Mouse (Mus musculus) MEL (cell line): ENCODE data around the gene Rpl5. TPM values are rescaled to one million over a fixed set of nuclear protein-coding genes. Genes with fewer than 3 reads are reported as not detected.

Experiments
- DNase-seq: peaks from one replicate; pipeline ENCODE4 v3.0.0; 2011; ENCODE audit warnings: low read depth, low spot score
- H3K27ac ChIP-seq: 2 replicates; pipeline ENCODE4 v1.5.1; 2012; ENCODE audit warnings: low read depth, mild to moderate bottlenecking, control low read depth, low read length, moderate library complexity; ENCODE audit not compliant: control insufficient read depth
- H3K27me3 ChIP-seq, 2 experiments: fragments of 150-350 bp in 1 of 2; sonication (generic) in 1 of 2; 2 replicates each; pipeline ENCODE4 v1.6.1; 2012; ENCODE audit warnings: low read length in 2 of 2, mild to moderate bottlenecking in 2 of 2, improper control_type of control experiment in 1 of 2, moderate library complexity in 1 of 2; ENCODE audit not compliant: insufficient read depth in 2 of 2, control insufficient read depth in 1 of 2
- H3K36me3 ChIP-seq, 2 experiments: 2 replicates each; pipeline ENCODE4 v1.6.1; 2012 to 2014; ENCODE audit warnings: low read length in 2 of 2, improper control_type of control experiment in 1 of 2, inconsistent platforms in 1 of 2, mild to moderate bottlenecking in 1 of 2; ENCODE audit not compliant: insufficient read depth in 2 of 2, control insufficient read depth in 1 of 2
- H3K4me1 ChIP-seq, 2 experiments: fragments of 150-350 bp in 1 of 2; sonication (generic) in 1 of 2; 2 replicates each; pipeline ENCODE4 v1.6.1; 2012; ENCODE audit warnings: low read length in 2 of 2, improper control_type of control experiment in 1 of 2, mild to moderate bottlenecking in 1 of 2; ENCODE audit not compliant: insufficient read depth in 2 of 2, control insufficient read depth in 1 of 2
- H3K4me3 ChIP-seq, 2 experiments: fragments of 150-350 bp in 1 of 2; sonication (generic) in 1 of 2; 2 replicates each; pipeline ENCODE4 v1.5.1; 2012; ENCODE audit warnings: low read depth in 2 of 2, low read length in 2 of 2, mild to moderate bottlenecking in 2 of 2, moderate library complexity in 2 of 2, control low read depth in 1 of 2, improper control_type of control experiment in 1 of 2; ENCODE audit not compliant: control insufficient read depth in 1 of 2, insufficient read depth in 1 of 2
- H3K79me2 ChIP-seq: 2 replicates; pipeline ENCODE4 v1.6.1; 2012; ENCODE audit warnings: mild to moderate bottlenecking, low read length, moderate library complexity; ENCODE audit not compliant: control insufficient read depth, poor library complexity, insufficient read depth
- H3K9ac ChIP-seq: 2 replicates; pipeline ENCODE4 v1.6.1; 2012; ENCODE audit warnings: low read depth, mild to moderate bottlenecking, control low read depth, low read length, moderate library complexity; ENCODE audit not compliant: control insufficient read depth, poor library complexity, severe bottlenecking
- H3K9me3 ChIP-seq: fragments of 150-350 bp; sonication (generic); replicated peaks from 2 replicates; pipeline ENCODE4 v1.6.1; 2012; ENCODE audit warnings: mild to moderate bottlenecking, low read length, improper control_type of control experiment, moderate library complexity; ENCODE audit not compliant: insufficient read depth
- BHLHE40 ChIP-seq: IDR thresholded peaks from 2 replicates; pipeline ENCODE4 v1.6.1; 2012; ENCODE audit warnings: low read depth, mild to moderate bottlenecking, inconsistent platforms, low read length, improper control_type of control experiment, borderline replicate concordance
- CHD1 ChIP-seq: IDR thresholded peaks from 2 replicates; pipeline ENCODE4 v1.6.1; 2012; ENCODE audit warnings: low read depth, mild to moderate bottlenecking, inconsistent platforms, low read length, improper control_type of control experiment
- CHD2 ChIP-seq: IDR thresholded peaks from 2 replicates; pipeline ENCODE4 v1.6.1; 2011; ENCODE audit warnings: low read length, improper control_type of control experiment
- CTCF ChIP-seq, 3 experiments: IDR thresholded peaks in 2 of 3; conservative IDR thresholded peaks in 1 of 3; 2 replicates each; pipeline ENCODE4 v1.5.1; 2011 to 2012; ENCODE audit warnings: low read length in 3 of 3, low read depth in 2 of 3, mild to moderate bottlenecking in 2 of 3, improper control_type of control experiment in 1 of 3, inconsistent platforms in 1 of 3, mixed read lengths in 1 of 3, moderate library complexity in 1 of 3; ENCODE audit not compliant: control insufficient read depth in 1 of 3, insufficient read depth in 1 of 3, poor library complexity in 1 of 3, severe bottlenecking in 1 of 3
- E2F4 ChIP-seq: IDR thresholded peaks from 2 replicates; pipeline ENCODE4 v1.6.1; 2011; ENCODE audit warnings: low read depth, low read length, improper control_type of control experiment, borderline replicate concordance
- ELF1 ChIP-seq: IDR thresholded peaks from 2 replicates; pipeline ENCODE4 v1.6.1; 2014; ENCODE audit warnings: low read depth, mild to moderate bottlenecking, inconsistent platforms, low read length, improper control_type of control experiment, moderate library complexity
- ETS1 ChIP-seq: IDR thresholded peaks from 2 replicates; pipeline ENCODE4 v1.6.1; 2012; ENCODE audit warnings: low read depth, mild to moderate bottlenecking, inconsistent platforms, low read length, improper control_type of control experiment, moderate library complexity
- GABPA ChIP-seq: IDR thresholded peaks from 2 replicates; pipeline ENCODE4 v1.6.1; 2012; ENCODE audit warnings: low read depth, mild to moderate bottlenecking, inconsistent platforms, low read length, improper control_type of control experiment, moderate library complexity
- GATA1 ChIP-seq: IDR thresholded peaks from 2 replicates; pipeline ENCODE4 v1.6.1; 2011; ENCODE audit warnings: low read depth, low read length, improper control_type of control experiment
- HCFC1 ChIP-seq: IDR thresholded peaks from 2 replicates; pipeline ENCODE4 v1.6.1; 2012; ENCODE audit warnings: low read depth, mild to moderate bottlenecking, inconsistent platforms, low read length, improper control_type of control experiment, moderate library complexity
- JUND ChIP-seq: IDR thresholded peaks from 2 replicates; pipeline ENCODE4 v1.6.1; 2011; ENCODE audit warnings: low read depth, mild to moderate bottlenecking, improper control_type of control experiment, low read length
- KAT2A ChIP-seq: conservative IDR thresholded peaks from 2 replicates; pipeline ENCODE4 v1.6.1; 2012; ENCODE audit warnings: low read depth, low read length, improper control_type of control experiment, inconsistent platforms
- MAX ChIP-seq: IDR thresholded peaks from 2 replicates; pipeline ENCODE4 v1.6.1; 2011; ENCODE audit warnings: low read length, improper control_type of control experiment
- MAZ ChIP-seq: IDR thresholded peaks from 2 replicates; pipeline ENCODE4 v1.6.1; 2012; ENCODE audit warnings: low read depth, mild to moderate bottlenecking, inconsistent platforms, low read length, improper control_type of control experiment
- MEF2A ChIP-seq: IDR thresholded peaks from 2 replicates; pipeline ENCODE4 v1.6.1; 2014; ENCODE audit warnings: low read depth, mild to moderate bottlenecking, inconsistent platforms, low read length, improper control_type of control experiment; ENCODE audit not compliant: poor library complexity, insufficient replicate concordance, severe bottlenecking; ENCODE audit errors: extremely low read depth
- MXI1 ChIP-seq: IDR thresholded peaks from 2 replicates; pipeline ENCODE4 v1.6.1; 2011; ENCODE audit warnings: mild to moderate bottlenecking, low read depth, low read length, improper control_type of control experiment
- MYB ChIP-seq: IDR thresholded peaks from 2 replicates; pipeline ENCODE4 v1.6.1; 2011; ENCODE audit warnings: mild to moderate bottlenecking, low read depth, low read length, improper control_type of control experiment
- MYC ChIP-seq: IDR thresholded peaks from 2 replicates; pipeline ENCODE4 v1.6.1; 2011; ENCODE audit warnings: low read depth, mild to moderate bottlenecking, low read length, improper control_type of control experiment, moderate library complexity
- NELFE ChIP-seq: IDR thresholded peaks from 2 replicates; pipeline ENCODE4 v1.6.1; 2011; ENCODE audit warnings: low read depth, low read length, improper control_type of control experiment
- POLR2A ChIP-seq, 2 experiments: IDR thresholded peaks; 2 replicates each; pipeline ENCODE4 v1.6.1; 2011 to 2012; ENCODE audit warnings: low read length in 2 of 2, mild to moderate bottlenecking in 2 of 2, control low read depth in 1 of 2, improper control_type of control experiment in 1 of 2, low read depth in 1 of 2, moderate library complexity in 1 of 2; ENCODE audit not compliant: control insufficient read depth in 1 of 2, insufficient read depth in 1 of 2, poor library complexity in 1 of 2
- POLR2AphosphoS2 ChIP-seq: IDR thresholded peaks from 2 replicates; pipeline ENCODE4 v1.6.1; 2011; ENCODE audit warnings: low read length, improper control_type of control experiment
- POLR2AphosphoS5 ChIP-seq: IDR thresholded peaks from 2 replicates; pipeline ENCODE4 v1.6.1; 2012; ENCODE audit warnings: low read depth, borderline replicate concordance, mild to moderate bottlenecking, inconsistent platforms, low read length, moderate library complexity, mixed read lengths
- RAD21 ChIP-seq: IDR thresholded peaks from 2 replicates; pipeline ENCODE4 v1.6.1; 2011; ENCODE audit warnings: mild to moderate bottlenecking, low read depth, low read length, improper control_type of control experiment
- RCOR1 ChIP-seq: IDR thresholded peaks from 2 replicates; pipeline ENCODE4 v1.6.1; 2012; ENCODE audit warnings: low read depth, mild to moderate bottlenecking, inconsistent platforms, low read length, improper control_type of control experiment
- SMC3 ChIP-seq: IDR thresholded peaks from 2 replicates; pipeline ENCODE4 v1.6.1; 2011; ENCODE audit warnings: low read depth, low read length, improper control_type of control experiment
- TAL1 ChIP-seq: IDR thresholded peaks from 2 replicates; pipeline ENCODE4 v1.6.1; 2012; ENCODE audit warnings: mild to moderate bottlenecking, inconsistent platforms, low read length, moderate library complexity, mixed read lengths
- TBP ChIP-seq: IDR thresholded peaks from 2 replicates; pipeline ENCODE4 v1.8.0; 2011; ENCODE audit warnings: low read depth, low read length, improper control_type of control experiment
- TCF12 ChIP-seq: IDR thresholded peaks from 2 replicates; pipeline ENCODE4 v1.6.1; 2014; ENCODE audit warnings: low read depth, mild to moderate bottlenecking, inconsistent platforms, low read length, improper control_type of control experiment, moderate library complexity
- UBTF ChIP-seq: IDR thresholded peaks from 2 replicates; pipeline ENCODE4 v1.6.1; 2012; ENCODE audit warnings: low read depth, mild to moderate bottlenecking, inconsistent platforms, low read length, improper control_type of control experiment, moderate library complexity, borderline replicate concordance; ENCODE audit not compliant: insufficient read depth
- USF1 ChIP-seq: IDR thresholded peaks from 2 replicates; pipeline ENCODE4 v1.6.1; 2014; ENCODE audit warnings: low read depth, mild to moderate bottlenecking, inconsistent platforms, low read length, improper control_type of control experiment, moderate library complexity
- USF2 ChIP-seq, 2 experiments: IDR thresholded peaks; 2 replicates each; pipeline ENCODE4 v1.6.1; 2011 to 2012; ENCODE audit warnings: improper control_type of control experiment in 2 of 2, low read length in 2 of 2, borderline replicate concordance in 1 of 2, inconsistent platforms in 1 of 2, low read depth in 1 of 2, mild to moderate bottlenecking in 1 of 2; ENCODE audit not compliant: insufficient read depth in 1 of 2
- ZC3H11A ChIP-seq: IDR thresholded peaks from 2 replicates; pipeline ENCODE4 v1.6.1; 2012; ENCODE audit warnings: low read depth, mild to moderate bottlenecking, inconsistent platforms, low read length, improper control_type of control experiment
- ZKSCAN1 ChIP-seq: IDR thresholded peaks from 2 replicates; pipeline ENCODE4 v1.6.1; 2012; ENCODE audit warnings: low read depth, mild to moderate bottlenecking, inconsistent platforms, low read length, improper control_type of control experiment, moderate library complexity
- ZMIZ1 ChIP-seq: IDR thresholded peaks from 2 replicates; pipeline ENCODE4 v1.6.1; 2012; ENCODE audit warnings: low read depth, mild to moderate bottlenecking, inconsistent platforms, low read length, improper control_type of control experiment, moderate library complexity
- ZNF384 ChIP-seq: IDR thresholded peaks from 2 replicates; pipeline ENCODE4 v1.6.1; 2012; ENCODE audit warnings: low read depth, mild to moderate bottlenecking, inconsistent platforms, low read length, improper control_type of control experiment
- polyA plus RNA-seq, 2 experiments: library from polyadenylated mRNA; stranded (reverse) in 1 of 2; unstranded in 1 of 2; fragments of >175 nt in 1 of 2; fragments of >200 nt in 1 of 2; gene quantifications; 2 replicates each; pipeline versions ENCODE4 v1.2.1 to v1.2.4; 2012; ENCODE audit warnings: low replicate concordance in 2 of 2, low read depth in 1 of 2; ENCODE audit not compliant: insufficient read length in 2 of 2, insufficient read depth in 1 of 2, missing spikeins in 1 of 2
- total RNA-seq: library from RNA; depleted of rRNA; stranded (reverse); fragments of 300-350 nt; gene quantifications from 2 replicates; pipeline ENCODE4 v1.2.3, GENCODE M21; 2012

Gene Rpl5
- total and polyA plus RNA-seq, 3 experiments, result 43.2 to 533 TPM; not detected in 1

DNA sequence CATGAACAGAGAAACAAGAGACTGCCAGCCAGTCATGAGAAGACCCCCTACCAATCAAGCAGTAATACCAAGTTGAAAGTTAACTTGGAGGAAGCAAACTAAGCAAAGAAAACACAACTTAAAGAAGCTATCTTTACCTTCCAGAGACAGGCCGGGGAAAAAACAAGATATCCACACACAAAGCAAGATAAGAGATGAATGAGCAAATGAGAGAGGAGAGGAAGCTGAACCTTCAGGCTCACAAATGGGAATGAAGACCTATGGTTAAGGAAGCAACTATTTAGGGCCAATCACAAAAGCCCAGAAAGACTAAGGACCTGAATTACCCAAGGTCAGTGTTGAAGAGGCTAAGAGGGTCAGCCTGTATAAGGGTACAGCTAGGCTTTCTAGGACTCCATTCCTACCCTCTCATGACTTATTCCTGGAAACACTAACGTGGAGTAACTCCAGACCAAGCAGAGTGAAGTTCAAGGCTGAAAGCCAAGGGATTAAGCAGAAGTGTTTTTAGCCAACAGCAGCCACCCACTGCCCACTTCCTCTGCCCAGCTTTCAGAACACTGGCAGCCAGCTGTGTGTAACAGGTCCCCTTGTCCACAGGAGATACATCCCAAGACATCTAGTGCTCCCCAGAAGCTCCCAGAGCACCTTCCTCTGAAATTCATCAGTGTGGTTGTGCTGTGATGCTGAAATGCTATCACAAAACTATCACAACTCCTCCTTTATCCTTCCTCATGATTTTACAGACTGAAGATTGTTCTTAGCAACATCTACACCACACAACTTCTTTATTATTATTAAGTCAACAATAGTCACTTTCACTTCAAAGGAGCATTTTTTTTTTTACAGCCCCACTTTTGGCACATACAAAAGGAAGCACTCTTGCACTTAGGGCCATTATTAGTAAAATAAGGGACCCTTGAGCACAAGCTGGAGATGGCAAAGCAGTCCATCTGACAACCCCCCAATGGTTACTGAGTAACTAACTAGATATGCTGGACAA, 33.9 kb upstream of the Rpl5 start:
- peaks cover 16% of the 10 kb centered on the region for H3K79me2 ChIP-seq
- peak overlapping the region; percentile 13 to 18 for H3K4me3 ChIP-seq
- peaks cover 5 to 17% of the 10 kb centered on the region in 2 experiments for H3K4me1 ChIP-seq
- H3K27ac ChIP-seq, result peak overlapping the region; percentile 71
- no peaks in the 10 kb centered on the region for H3K9me3 ChIP-seq
- H3K36me3 ChIP-seq, result peaks cover 0 to 30% of the 10 kb centered on the region in 2 experiments; a peak in 2 of 4 replicates
- H3K27me3 ChIP-seq, result no peaks in the 10 kb centered on the region
- peak; percentile 72 for DNase-seq
- peak overlapping the region; percentile 20 for H3K9ac ChIP-seq
- TF ChIP-seq ZC3H11A (no peak), MAZ (no peak), MEF2A (no peak), MAX (no peak), SMC3 (no peak), CHD2 (no peak), POLR2AphosphoS5 (no peak), TAL1 (peak; percentile 72), BHLHE40 (no peak), POLR2AphosphoS2 (no peak), CTCF (IDR thresholded peaks at IDR 0.05 in 2 of 3, conservative IDR thresholded peaks at IDR 0.05 in 1 of 3; ENCODE audit: control insufficient read depth in 1 of 3, insufficient read depth in 1 of 3, low read depth in 2 of 3, low read length in 3 of 3, poor library complexity in 1 of 3, severe bottlenecking in 1 of 3) (no peak), GATA1 (peak; percentile 96), GABPA (no peak), E2F4 (no peak), ZNF384 (peak; percentile 74), TCF12 (peak; percentile 87), POLR2A (IDR thresholded peaks at IDR 0.05; ENCODE audit: control insufficient read depth in 1 of 2, insufficient read depth in 1 of 2, low read depth in 1 of 2, low read length in 2 of 2, poor library complexity in 1 of 2) (no peak), USF1 (no peak), ETS1 (peak; percentile 65; the same call in 1 of the 2 replicates), RCOR1 (peak; percentile 47; the same call in 1 of the 2 replicates), CHD1 (peak; percentile 64; the same call in 1 of the 2 replicates), USF2 (IDR thresholded peaks at IDR 0.05; ENCODE audit: borderline replicate concordance in 1 of 2, insufficient read depth in 1 of 2, low read depth in 1 of 2, low read length in 2 of 2) (no peak), HCFC1 (no peak), MYB (no peak), MYC (no peak), UBTF (no peak), KAT2A (no peak), NELFE (no peak), TBP (peak; percentile 42; the same call in 1 of the 2 replicates), ZMIZ1 (no peak), JUND (no peak), ZKSCAN1 (no peak), ELF1 (no peak), MXI1 (0 out of 2 replicates have a peak, but pooled peaks have one; percentile 23), RAD21 (no peak)
